Mouse (Mus musculus): Measurements from ENCODE around the gene Ush1c. TPM values are rescaled to one million over a fixed set of nuclear protein-coding genes. Genes with fewer than 3 reads are reported as not detected.

The Ush1c gene
- total and polyA plus RNA-seq, 2 experiments from 2014 or later: 2.7 to 5.5 TPM

- ATAC-seq (ENCODE audit: insufficient read depth, low read depth) (no peak), DNase-seq (ENCODE audit: low spot score) (no peak)
- Histone ChIP-seq H3K4me2 (ENCODE audit: low read depth, low read length) (no peak overlapping the region), H3K9ac (replicated peaks; ENCODE audit: low read depth, low read length) (no peak overlapping the region), H3K36me3 (replicated peaks; ENCODE audit: control insufficient read depth, insufficient read depth, low read length) (peaks cover 8% of the 10 kb centered on the region; the same call in 1 of the 2 replicates), H3K27me3 (ENCODE audit: control insufficient read depth, insufficient read depth, low read length) (no peaks in the 10 kb centered on the region), H3K4me3 (ENCODE audit: low read depth, low read length) (no peak overlapping the region), H3K4me1 (ENCODE audit: control insufficient read depth, insufficient read depth) (peaks cover 5% of the 10 kb centered on the region; the same call in 1 of the 2 replicates), H3K27ac (ENCODE audit: low read depth) (no peak overlapping the region), H3K9me3 (replicated peaks; ENCODE audit: control insufficient read depth, low read length) (no peaks in the 10 kb centered on the region)
- TF ChIP-seq EP300 (IDR thresholded peaks at IDR 0.05; ENCODE audit: low read depth): no peak
- no peak for TF ChIP-seq CTCF (IDR thresholded peaks at IDR 0.05; ENCODE audit: low read depth)
- WGBS: 69% methylated on average over 7 of the region's 7 CpGs
Observed at GRCm38 (mm10) chr7:46157746-46158145, 80.6 kb downstream of the Ush1c start.

- Histone ChIP-seq H3K9ac (replicated peaks; ENCODE audit: low read depth, low read length) (no peak overlapping the region), H3K4me1 (ENCODE audit: control insufficient read depth, insufficient read depth) (0 out of 2 replicates have a peak, but pooled peaks cover 3% of the 10 kb centered on the region), H3K27ac (ENCODE audit: low read depth) (no peak overlapping the region), H3K9me3 (replicated peaks; ENCODE audit: control insufficient read depth, low read length) (no peaks in the 10 kb centered on the region), H3K4me2 (ENCODE audit: low read depth, low read length) (no peak overlapping the region), H3K27me3 (ENCODE audit: control insufficient read depth, insufficient read depth, low read length) (no peaks in the 10 kb centered on the region), H3K4me3 (ENCODE audit: low read depth, low read length) (no peak overlapping the region), H3K36me3 (replicated peaks; ENCODE audit: control insufficient read depth, insufficient read depth, low read length) (peaks cover 8% of the 10 kb centered on the region; the same call in 1 of the 2 replicates)
- TF ChIP-seq CTCF (IDR thresholded peaks at IDR 0.05; ENCODE audit: low read depth) (no peak), EP300 (IDR thresholded peaks at IDR 0.05; ENCODE audit: low read depth) (no peak)
- DNase-seq (ENCODE audit: low spot score): no peak
- 80% methylated on average over 18 of the region's 18 CpGs for WGBS
- no peak for ATAC-seq (ENCODE audit: insufficient read depth, low read depth)
Observed at GRCm38 (mm10) chr7:46154498-46155488, 83.5 kb downstream of the Ush1c start.

GRCm38 (mm10) chr7:46152819-46153351 lies 85.4 kb downstream of the Ush1c start:
- no peak overlapping the region for H3K9ac ChIP-seq (replicated peaks; ENCODE audit: low read depth, low read length)
- H3K4me1 ChIP-seq (ENCODE audit: control insufficient read depth, insufficient read depth): peaks cover 5% of the 10 kb centered on the region; the same call in 1 of the 2 replicates
- DNase-seq (ENCODE audit: low spot score): no peak
- ATAC-seq (ENCODE audit: insufficient read depth, low read depth): no peak
- no peak overlapping the region for H3K4me3 ChIP-seq (ENCODE audit: low read depth, low read length)
- no peaks in the 10 kb centered on the region for H3K27me3 ChIP-seq (ENCODE audit: control insufficient read depth, insufficient read depth, low read length)
- TF ChIP-seq EP300 (IDR thresholded peaks at IDR 0.05; ENCODE audit: low read depth) (no peak), CTCF (IDR thresholded peaks at IDR 0.05; ENCODE audit: low read depth) (no peak)
- peaks cover 8% of the 10 kb centered on the region; the same call in 1 of the 2 replicates for H3K36me3 ChIP-seq (replicated peaks; ENCODE audit: control insufficient read depth, insufficient read depth, low read length)
- WGBS: 62% methylated on average over 9 of the region's 9 CpGs
- no peak overlapping the region for H3K27ac ChIP-seq (ENCODE audit: low read depth)
- no peak overlapping the region for H3K4me2 ChIP-seq (ENCODE audit: low read depth, low read length)
- H3K9me3 ChIP-seq (replicated peaks; ENCODE audit: control insufficient read depth, low read length): no peaks in the 10 kb centered on the region

- no peak for ATAC-seq (ENCODE audit: insufficient read depth, low read depth)
- H3K36me3 ChIP-seq (replicated peaks; ENCODE audit: control insufficient read depth, insufficient read depth, low read length): no peaks in the 10 kb centered on the region
- TF ChIP-seq CTCF (IDR thresholded peaks at IDR 0.05; ENCODE audit: low read depth) (no peak), EP300 (IDR thresholded peaks at IDR 0.05; ENCODE audit: low read depth) (no peak)
- H3K4me3 ChIP-seq (ENCODE audit: low read depth, low read length): no peak overlapping the region
- WGBS: 42% methylated on average over 7 of the region's 7 CpGs
- H3K9ac ChIP-seq (replicated peaks; ENCODE audit: low read depth, low read length): no peak overlapping the region
- H3K27ac ChIP-seq (ENCODE audit: low read depth): no peak overlapping the region
- peaks cover 7% of the 10 kb centered on the region; the same call in 1 of the 2 replicates for H3K4me1 ChIP-seq (ENCODE audit: control insufficient read depth, insufficient read depth)
- no peaks in the 10 kb centered on the region for H3K27me3 ChIP-seq (ENCODE audit: control insufficient read depth, insufficient read depth, low read length)
- no peak overlapping the region for H3K4me2 ChIP-seq (ENCODE audit: low read depth, low read length)
- no peak for DNase-seq (ENCODE audit: low spot score)
- H3K9me3 ChIP-seq (replicated peaks; ENCODE audit: control insufficient read depth, low read length): no peaks in the 10 kb centered on the region
Observed at GRCm38 (mm10) chr7:46147417-46147816, 90.9 kb downstream of the Ush1c start.

GRCm38 (mm10) chr7:46146675-46147308 lies 91.5 kb downstream of the Ush1c start:
- Histone ChIP-seq H3K9me3 (replicated peaks; ENCODE audit: control insufficient read depth, low read length) (no peaks in the 10 kb centered on the region), H3K9ac (replicated peaks; ENCODE audit: low read depth, low read length) (no peak overlapping the region), H3K4me1 (ENCODE audit: control insufficient read depth, insufficient read depth) (peaks cover 7% of the 10 kb centered on the region; the same call in 1 of the 2 replicates), H3K27me3 (ENCODE audit: control insufficient read depth, insufficient read depth, low read length) (no peaks in the 10 kb centered on the region), H3K27ac (ENCODE audit: low read depth) (no peak overlapping the region), H3K36me3 (replicated peaks; ENCODE audit: control insufficient read depth, insufficient read depth, low read length) (no peaks in the 10 kb centered on the region), H3K4me2 (ENCODE audit: low read depth, low read length) (no peak overlapping the region), H3K4me3 (ENCODE audit: low read depth, low read length) (no peak overlapping the region)
- TF ChIP-seq CTCF (IDR thresholded peaks at IDR 0.05; ENCODE audit: low read depth): no peak
- TF ChIP-seq EP300 (IDR thresholded peaks at IDR 0.05; ENCODE audit: low read depth): no peak
- WGBS: 83% methylated on average over 7 of the region's 7 CpGs
- DNase-seq (ENCODE audit: low spot score) (no peak), ATAC-seq (ENCODE audit: insufficient read depth, low read depth) (no peak)

Other genes with a start within 250 kb of the Ush1c start
- gene Abcc6, start 208.2 kb downstream of the Ush1c start, total RNA-seq (2014; rRNA removed; ENCODE audit: low replicate concordance): not detected in 2 replicates
- gene Abcc6, start 208.2 kb downstream of the Ush1c start, polyA plus RNA-seq (2015; fragmentation: Nextera tagmentation; extraction: Ambion mirVana): not detected in 2 replicates
- 35.7 and 42.3 TPM in 2 replicates for gene Nomo1, start 204.8 kb downstream of the Ush1c start, total RNA-seq (2014; rRNA removed; ENCODE audit: low replicate concordance)
- gene Nomo1, start 204.8 kb downstream of the Ush1c start, polyA plus RNA-seq (2015; fragmentation: Nextera tagmentation; extraction: Ambion mirVana): 20.9 and 23.6 TPM in 2 replicates
- 72.0 and 103 TPM in 2 replicates for gene Kcnj11, start 137.7 kb downstream of the Ush1c start, total RNA-seq (2014; rRNA removed; ENCODE audit: low replicate concordance)
- gene Kcnj11, start 137.7 kb downstream of the Ush1c start, polyA plus RNA-seq (2015; fragmentation: Nextera tagmentation; extraction: Ambion mirVana): 14.4 and 14.6 TPM in 2 replicates
- gene Abcc8, start 58.5 kb downstream of the Ush1c start, total RNA-seq (2014; rRNA removed; ENCODE audit: low replicate concordance): 46.7 and 54.9 TPM in 2 replicates
- 28.1 and 29.6 TPM in 2 replicates for gene Abcc8, start 58.5 kb downstream of the Ush1c start, polyA plus RNA-seq (2015; fragmentation: Nextera tagmentation; extraction: Ambion mirVana)
- not detected in 2 replicates for gene Otog, start 2.5 kb upstream of the Ush1c start, total RNA-seq (2014; rRNA removed; ENCODE audit: low replicate concordance)
- not detected in 2 replicates for gene Otog, start 2.5 kb upstream of the Ush1c start, polyA plus RNA-seq (2015; fragmentation: Nextera tagmentation; extraction: Ambion mirVana)
- gene Myod1, start 138.0 kb upstream of the Ush1c start, total RNA-seq (2014; rRNA removed; ENCODE audit: low replicate concordance): not detected in 2 replicates
- gene Myod1, start 138.0 kb upstream of the Ush1c start, polyA plus RNA-seq (2015; fragmentation: Nextera tagmentation; extraction: Ambion mirVana): not detected in 2 replicates
- 0.04 TPM in 1 of 2 replicates, not detected in the other for gene Kcnc1, start 158.0 kb upstream of the Ush1c start, total RNA-seq (2014; rRNA removed; ENCODE audit: low replicate concordance)
- gene Kcnc1, start 158.0 kb upstream of the Ush1c start, polyA plus RNA-seq (2015; fragmentation: Nextera tagmentation; extraction: Ambion mirVana): not detected in 2 replicates

Measured in heart, postnatal 0 days (tissue).